Mouse (Mus musculus): ENCODE data around the gene Otud4. TPM values are rescaled to one million over a fixed set of nuclear protein-coding genes. Genes with fewer than 3 reads are reported as not detected.
"Not testable (repeated sequence)": the region's sequence is repeated elsewhere in the genome, so short reads cannot be mapped to it uniquely, and the experiment has no call there.

Otud4 gene
- polyA plus RNA-seq, 1 experiment from 2014 or later, result 26.3 TPM

DNA sequence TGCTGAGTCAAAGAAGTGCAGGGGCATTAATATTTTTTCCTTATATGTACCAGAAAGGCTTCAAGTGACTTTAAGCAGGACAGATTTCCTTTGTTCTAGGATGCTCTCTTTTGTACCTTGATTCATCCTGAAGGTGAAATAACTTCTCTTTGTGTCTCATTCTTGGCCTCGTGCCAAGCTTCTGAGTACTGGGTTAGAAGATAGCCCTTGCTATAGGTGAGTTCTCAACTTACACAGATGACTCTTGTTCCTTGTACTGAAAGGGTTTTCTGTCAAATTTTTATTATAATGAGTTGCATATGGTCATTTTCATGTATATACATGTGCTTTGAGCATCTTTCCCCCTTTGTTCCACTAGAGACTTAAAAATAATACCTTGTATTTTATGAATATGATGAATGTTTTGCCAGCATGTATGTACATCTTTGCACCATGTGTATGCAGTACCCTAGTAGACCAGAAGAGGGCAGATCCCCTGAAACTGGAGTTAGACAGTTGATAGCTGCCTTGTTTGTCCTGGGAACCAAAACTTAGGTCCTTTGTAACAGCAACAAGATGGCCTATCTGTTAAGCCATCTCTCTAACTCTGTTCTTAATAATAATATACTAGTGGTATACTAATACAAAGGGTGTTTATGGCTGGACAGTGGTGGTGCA is 10.9 kb downstream of the Otud4 start:
- H3K9me3 ChIP-seq (ENCODE audit: control insufficient read depth, low read length), result no peaks in the 10 kb centered on the region
- no peak overlapping the region for H3K4me3 ChIP-seq (ENCODE audit: low read depth, low read length)
- H3K4me2 ChIP-seq, result no peak overlapping the region
- H3K27ac ChIP-seq (ENCODE audit: low read depth, low read length), result no peak overlapping the region
- no peaks in the 10 kb centered on the region for H3K4me1 ChIP-seq (replicated peaks; ENCODE audit: control insufficient read depth, insufficient read depth, low read length)
- ATAC-seq (replicated peaks; ENCODE audit: low FRiP score), result 0 out of 2 replicates have a peak, but pooled peaks have one; percentile 41
- no peaks in the 10 kb centered on the region for H3K27me3 ChIP-seq (replicated peaks; ENCODE audit: control insufficient read depth, insufficient read depth, low read length)
- H3K36me3 ChIP-seq (ENCODE audit: control insufficient read depth, insufficient read depth, low read length), result peaks cover 21% of the 10 kb centered on the region
- DNase-seq (ENCODE audit: low spot score), result no peak
- WGBS, result 83% methylated on average over 1 of the region's 1 CpGs
- no peak overlapping the region for H3K9ac ChIP-seq (ENCODE audit: low read depth, low read length)

DNA sequence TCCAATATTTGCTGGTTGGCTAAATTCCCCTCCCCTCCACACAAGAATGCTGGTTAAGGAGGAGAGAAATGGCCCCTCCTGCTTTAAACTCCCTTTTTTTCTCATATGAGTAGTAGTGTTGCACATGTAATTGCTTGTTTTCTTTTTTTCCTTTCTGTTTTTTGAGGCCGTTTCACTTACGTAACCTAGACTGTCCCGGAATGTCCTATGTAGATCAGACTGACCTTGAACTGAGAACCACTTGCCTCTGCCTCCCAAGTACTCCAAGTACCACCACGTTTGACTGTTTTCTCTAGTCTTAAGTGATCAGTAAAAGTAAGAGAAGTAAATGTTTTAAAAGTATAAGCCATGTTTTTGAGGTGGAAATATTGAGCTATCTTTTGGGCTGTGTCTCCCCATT is 14.3 kb downstream of the Otud4 start:
- H3K9ac ChIP-seq (ENCODE audit: low read depth, low read length), result no peak overlapping the region
- H3K9me3 ChIP-seq (ENCODE audit: control insufficient read depth, low read length), result no peaks in the 10 kb centered on the region
- DNase-seq (ENCODE audit: low spot score), result no peak
- WGBS, result 87% methylated on average over 4 of the region's 4 CpGs
- ATAC-seq (replicated peaks; ENCODE audit: low FRiP score), result no peak
- peaks cover 19% of the 10 kb centered on the region for H3K36me3 ChIP-seq (ENCODE audit: control insufficient read depth, insufficient read depth, low read length)
- no peaks in the 10 kb centered on the region for H3K4me1 ChIP-seq (replicated peaks; ENCODE audit: control insufficient read depth, insufficient read depth, low read length)
- no peak overlapping the region for H3K27ac ChIP-seq (ENCODE audit: low read depth, low read length)
- H3K4me2 ChIP-seq, result no peak overlapping the region
- no peak overlapping the region for H3K4me3 ChIP-seq (ENCODE audit: low read depth, low read length)
- H3K27me3 ChIP-seq (replicated peaks; ENCODE audit: control insufficient read depth, insufficient read depth, low read length), result no peaks in the 10 kb centered on the region

DNA sequence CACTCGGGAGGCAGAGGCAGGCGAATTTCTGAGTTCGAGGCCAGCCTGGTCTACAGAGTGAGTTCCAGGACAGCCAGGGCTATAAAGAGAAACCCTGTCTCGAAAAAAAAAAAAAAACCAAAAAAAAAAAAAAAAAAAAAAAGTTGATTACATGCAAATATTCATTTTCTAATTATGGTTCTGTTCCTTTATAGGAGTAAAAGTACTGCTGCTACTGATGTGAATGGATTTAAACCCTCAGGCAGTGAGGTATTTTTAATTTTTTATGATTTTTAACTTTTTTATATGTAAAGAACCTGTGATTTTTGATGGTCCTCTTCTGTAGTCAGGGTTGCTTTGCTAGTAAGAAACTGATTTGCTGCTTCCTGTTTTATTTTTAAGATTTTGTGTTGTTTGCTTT is 19.3 kb downstream of the Otud4 start:
- H3K9ac ChIP-seq (ENCODE audit: low read depth, low read length); H3K27ac ChIP-seq (ENCODE audit: low read depth, low read length); H3K27me3 ChIP-seq (replicated peaks; ENCODE audit: control insufficient read depth, insufficient read depth, low read length); H3K9me3 ChIP-seq (ENCODE audit: control insufficient read depth, low read length); H3K4me3 ChIP-seq (ENCODE audit: low read depth, low read length); H3K4me1 ChIP-seq (replicated peaks; ENCODE audit: control insufficient read depth, insufficient read depth, low read length); DNase-seq (ENCODE audit: low spot score); ATAC-seq (replicated peaks; ENCODE audit: low FRiP score); H3K4me2 ChIP-seq: not testable (repeated sequence)
- peaks cover 38% of the 10 kb centered on the region for H3K36me3 ChIP-seq (ENCODE audit: control insufficient read depth, insufficient read depth, low read length)
- 92% methylated on average over 4 of the region's 4 CpGs for WGBS

DNA sequence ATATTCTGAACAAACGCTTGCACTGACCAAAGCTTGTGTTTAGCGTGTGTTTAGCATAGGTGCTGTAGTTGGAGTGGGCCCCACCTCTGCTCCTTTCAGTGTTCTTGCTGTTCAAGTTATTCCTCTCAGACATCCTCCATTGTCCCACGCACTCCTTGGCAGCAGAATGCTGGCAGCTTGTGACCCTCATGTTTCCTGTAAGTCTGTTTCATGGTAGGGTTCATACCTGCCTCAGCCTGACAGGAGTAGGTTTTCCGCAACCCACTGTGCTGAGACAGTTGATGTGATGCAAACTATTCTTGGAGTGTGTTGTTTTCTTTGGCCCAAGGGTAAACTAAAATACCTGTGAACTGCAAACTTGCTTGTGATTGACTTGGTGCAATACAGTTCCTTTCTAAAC is 37.0 kb downstream of the Otud4 start:
- 93% methylated on average over 4 of the region's 4 CpGs for WGBS
- DNase-seq (ENCODE audit: low spot score), result no peak
- Histone ChIP-seq H3K4me1 (replicated peaks; ENCODE audit: control insufficient read depth, insufficient read depth, low read length) (peaks cover 7% of the 10 kb centered on the region; the same call in 1 of the 2 replicates), H3K4me3 (ENCODE audit: low read depth, low read length) (no peak overlapping the region), H3K27me3 (replicated peaks; ENCODE audit: control insufficient read depth, insufficient read depth, low read length) (no peaks in the 10 kb centered on the region), H3K9me3 (ENCODE audit: control insufficient read depth, low read length) (no peaks in the 10 kb centered on the region), H3K27ac (ENCODE audit: low read depth, low read length) (no peak overlapping the region), H3K9ac (ENCODE audit: low read depth, low read length) (no peak overlapping the region), H3K4me2 (no peak overlapping the region), H3K36me3 (ENCODE audit: control insufficient read depth, insufficient read depth, low read length) (peaks cover 22% of the 10 kb centered on the region; the same call in 1 of the 2 replicates)
- no peak for ATAC-seq (replicated peaks; ENCODE audit: low FRiP score)

DNA sequence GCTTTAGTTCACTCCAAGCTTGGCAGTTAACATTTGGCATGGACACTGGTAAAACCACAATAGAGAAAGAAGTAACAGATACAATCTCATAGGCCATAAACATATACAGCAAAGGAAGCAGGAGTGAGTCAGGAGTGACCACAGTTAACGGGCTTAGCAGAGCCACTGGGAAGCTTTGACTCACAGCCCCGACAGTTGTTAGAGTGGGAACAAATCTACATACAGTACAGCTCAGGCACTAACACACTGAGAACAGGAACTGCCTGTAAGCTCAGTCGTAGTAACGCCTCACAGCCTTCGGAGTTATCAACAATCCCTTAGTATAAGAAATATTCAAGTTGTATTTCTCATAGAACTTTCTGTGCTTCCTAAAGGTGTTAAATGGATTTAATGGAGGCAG is 39.6 kb downstream of the Otud4 start:
- no peak for DNase-seq (ENCODE audit: low spot score)
- H3K4me3 ChIP-seq (ENCODE audit: low read depth, low read length), result no peak overlapping the region
- no peak overlapping the region for H3K4me2 ChIP-seq
- no peak overlapping the region for H3K9ac ChIP-seq (ENCODE audit: low read depth, low read length)
- WGBS, result 41% methylated on average over 5 of the region's 5 CpGs
- H3K9me3 ChIP-seq (ENCODE audit: control insufficient read depth, low read length), result no peaks in the 10 kb centered on the region
- no peak overlapping the region for H3K27ac ChIP-seq (ENCODE audit: low read depth, low read length)
- ATAC-seq (replicated peaks; ENCODE audit: low FRiP score), result no peak
- H3K27me3 ChIP-seq (replicated peaks; ENCODE audit: control insufficient read depth, insufficient read depth, low read length), result no peaks in the 10 kb centered on the region
- peaks cover 7% of the 10 kb centered on the region; the same call in 1 of the 2 replicates for H3K4me1 ChIP-seq (replicated peaks; ENCODE audit: control insufficient read depth, insufficient read depth, low read length)
- peaks cover 5% of the 10 kb centered on the region for H3K36me3 ChIP-seq (ENCODE audit: control insufficient read depth, insufficient read depth, low read length)

DNA sequence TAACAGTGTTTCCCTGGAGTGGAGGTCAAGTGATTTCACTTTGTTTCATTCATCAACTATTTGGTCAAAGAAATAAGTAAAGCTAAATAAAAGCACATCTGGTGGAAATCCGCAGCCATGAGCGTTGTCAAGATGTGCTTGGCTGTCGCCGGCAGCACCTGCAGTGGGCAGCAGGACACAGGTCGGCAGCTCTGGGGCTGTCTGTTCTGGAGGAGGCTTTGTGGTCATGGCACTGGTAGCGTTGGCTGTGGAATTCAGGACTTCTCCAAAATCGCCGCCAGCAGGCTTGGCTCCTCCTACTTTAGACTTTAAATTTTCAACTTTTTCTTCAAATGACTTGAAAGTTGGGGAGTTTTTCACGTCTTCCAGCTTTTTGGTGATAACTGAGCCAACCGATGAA is 40.7 kb downstream of the Otud4 start:
- ATAC-seq (replicated peaks; ENCODE audit: low FRiP score); H3K9ac ChIP-seq (ENCODE audit: low read depth, low read length); H3K27ac ChIP-seq (ENCODE audit: low read depth, low read length); H3K4me1 ChIP-seq (replicated peaks; ENCODE audit: control insufficient read depth, insufficient read depth, low read length); DNase-seq (ENCODE audit: low spot score); H3K9me3 ChIP-seq (ENCODE audit: control insufficient read depth, low read length); H3K27me3 ChIP-seq (replicated peaks; ENCODE audit: control insufficient read depth, insufficient read depth, low read length): not testable (repeated sequence)
- Histone ChIP-seq H3K4me3 (ENCODE audit: low read depth, low read length) (peak overlapping the region; percentile 58), H3K36me3 (ENCODE audit: control insufficient read depth, insufficient read depth, low read length) (peaks cover 11% of the 10 kb centered on the region), H3K4me2 (peak overlapping the region; percentile 80)
- WGBS, result 36% methylated on average over 10 of the region's 10 CpGs

DNA sequence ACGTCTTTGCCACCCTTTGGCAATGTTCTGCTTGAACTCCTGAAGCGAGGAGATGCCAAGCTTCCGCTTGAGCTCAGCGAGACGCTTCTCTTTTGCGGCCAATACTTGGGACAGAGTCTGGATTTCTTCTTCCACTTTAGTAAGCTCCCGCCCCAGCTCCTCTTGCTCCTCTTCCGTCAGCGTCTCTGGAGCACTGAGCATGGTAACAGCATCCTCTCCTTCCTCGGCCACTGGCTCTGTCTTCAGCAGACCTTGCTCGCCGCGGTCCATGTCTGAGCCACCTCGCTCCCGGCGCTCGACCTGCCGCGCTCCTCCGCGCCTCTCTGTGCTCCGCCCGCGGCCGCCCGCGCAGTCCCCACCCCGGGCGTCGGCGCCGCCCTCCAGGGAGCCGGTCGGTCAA is 41.1 kb downstream of the Otud4 start:
- Histone ChIP-seq H3K4me3 (ENCODE audit: low read depth, low read length) (peak overlapping the region; percentile 58), H3K4me2 (peak overlapping the region; percentile 80), H3K9me3 (ENCODE audit: control insufficient read depth, low read length) (no peaks in the 10 kb centered on the region), H3K9ac (ENCODE audit: low read depth, low read length) (peak overlapping the region; percentile 53), H3K27ac (ENCODE audit: low read depth, low read length) (no peak overlapping the region), H3K36me3 (ENCODE audit: control insufficient read depth, insufficient read depth, low read length) (peaks cover 14% of the 10 kb centered on the region), H3K4me1 (replicated peaks; ENCODE audit: control insufficient read depth, insufficient read depth, low read length) (peaks cover 7% of the 10 kb centered on the region; the same call in 1 of the 2 replicates), H3K27me3 (replicated peaks; ENCODE audit: control insufficient read depth, insufficient read depth, low read length) (no peaks in the 10 kb centered on the region)
- 7% methylated on average over 34 of the region's 34 CpGs for WGBS
- peak; percentile 79 for ATAC-seq (replicated peaks; ENCODE audit: low FRiP score)
- DNase-seq (ENCODE audit: low spot score), result peak; percentile 49

DNA sequence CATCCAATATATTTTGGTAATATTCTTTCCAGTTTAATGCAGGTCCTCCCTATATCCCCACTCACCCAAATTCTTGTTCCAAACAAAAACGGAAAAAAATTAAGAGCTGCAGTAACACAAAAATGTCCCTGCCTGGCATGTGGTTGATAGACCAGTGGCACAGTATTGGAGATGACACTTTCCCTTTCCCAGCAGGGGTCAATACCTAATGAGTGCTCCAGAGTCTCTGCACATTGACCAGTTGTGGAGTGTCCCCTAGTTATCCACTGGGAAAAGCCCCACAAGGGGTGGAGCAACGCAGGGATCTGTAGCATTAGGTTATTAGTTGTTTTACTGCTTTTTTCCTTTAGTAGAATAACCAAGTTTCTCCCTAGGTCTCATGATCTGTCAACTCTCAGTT is 41.5 kb downstream of the Otud4 start:
- Histone ChIP-seq H3K9me3 (ENCODE audit: control insufficient read depth, low read length) (no peaks in the 10 kb centered on the region), H3K27me3 (replicated peaks; ENCODE audit: control insufficient read depth, insufficient read depth, low read length) (no peaks in the 10 kb centered on the region), H3K4me1 (replicated peaks; ENCODE audit: control insufficient read depth, insufficient read depth, low read length) (peaks cover 7% of the 10 kb centered on the region; the same call in 1 of the 2 replicates), H3K36me3 (ENCODE audit: control insufficient read depth, insufficient read depth, low read length) (peaks cover 16% of the 10 kb centered on the region), H3K4me2 (peak overlapping the region; percentile 80), H3K9ac (ENCODE audit: low read depth, low read length) (peak overlapping the region; percentile 53), H3K4me3 (ENCODE audit: low read depth, low read length) (peak overlapping the region; percentile 58), H3K27ac (ENCODE audit: low read depth, low read length) (no peak overlapping the region)
- DNase-seq (ENCODE audit: low spot score), result no peak
- 21% methylated on average over 2 of the region's 2 CpGs for WGBS
- ATAC-seq (replicated peaks; ENCODE audit: low FRiP score), result peak; percentile 52; the same call in 1 of the 2 replicates

DNA sequence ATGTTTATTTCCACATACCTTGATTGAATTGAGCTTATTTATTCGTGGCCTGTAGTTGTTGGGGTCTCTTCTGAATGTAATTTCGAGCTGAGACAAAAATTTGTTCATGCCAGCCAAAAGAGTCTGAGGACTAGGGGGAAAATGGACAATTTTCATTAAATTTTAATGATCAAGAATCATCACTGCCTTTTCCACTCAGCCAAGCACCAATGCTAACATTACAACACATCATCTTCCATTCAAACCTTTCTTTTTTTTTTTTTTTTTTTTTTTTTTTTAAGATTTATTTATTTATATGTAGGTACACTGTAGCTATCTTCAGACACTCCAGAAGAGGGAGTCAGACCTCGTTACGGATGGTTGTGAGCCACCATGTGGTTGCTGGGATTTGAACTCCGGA is 46.5 kb downstream of the Otud4 start:
- not testable (repeated sequence) for H3K4me2 ChIP-seq; H3K9me3 ChIP-seq (ENCODE audit: control insufficient read depth, low read length); ATAC-seq (replicated peaks; ENCODE audit: low FRiP score); H3K27ac ChIP-seq (ENCODE audit: low read depth, low read length); H3K9ac ChIP-seq (ENCODE audit: low read depth, low read length); H3K4me1 ChIP-seq (replicated peaks; ENCODE audit: control insufficient read depth, insufficient read depth, low read length); DNase-seq (ENCODE audit: low spot score); H3K4me3 ChIP-seq (ENCODE audit: low read depth, low read length); H3K27me3 ChIP-seq (replicated peaks; ENCODE audit: control insufficient read depth, insufficient read depth, low read length)
- WGBS, result 92% methylated on average over 3 of the region's 5 CpGs
- peaks cover 42% of the 10 kb centered on the region for H3K36me3 ChIP-seq (ENCODE audit: control insufficient read depth, insufficient read depth, low read length)

All from liver, embryonic 11.5 days (tissue).